Mouse (Mus musculus): Measurements from ENCODE around the gene Sdsl. TPM values are rescaled to one million over a fixed set of nuclear protein-coding genes. Genes with fewer than 3 reads are reported as not detected.

The Sdsl gene
- polyA plus RNA-seq, 1 experiment from 2014 or later, result 1.7 TPM

GRCm38 (mm10) chr5:120493873-120494395 is 21.3 kb upstream of the Sdsl start:
- ATAC-seq (ENCODE audit: insufficient number of reproducible peaks, low FRiP score, low TSS enrichment, low read depth), result no peak
- H3K4me2 ChIP-seq (replicated peaks), result no peak overlapping the region
- WGBS, result 87% methylated on average over 9 of the region's 9 CpGs
- no peaks in the 10 kb centered on the region for H3K4me1 ChIP-seq
- no peak overlapping the region for H3K27ac ChIP-seq (replicated peaks)
- no peaks in the 10 kb centered on the region for H3K9me3 ChIP-seq (replicated peaks)
- H3K27me3 ChIP-seq, result no peaks in the 10 kb centered on the region
- peaks cover 27% of the 10 kb centered on the region for H3K36me3 ChIP-seq
- no peak overlapping the region for H3K4me3 ChIP-seq (replicated peaks)
- H3K9ac ChIP-seq, result no peak overlapping the region

GRCm38 (mm10) chr5:120493440-120493839 is 20.8 kb upstream of the Sdsl start:
- 89% methylated on average over 6 of the region's 6 CpGs for WGBS
- no peak for ATAC-seq (ENCODE audit: insufficient number of reproducible peaks, low FRiP score, low TSS enrichment, low read depth)
- Histone ChIP-seq H3K9ac (no peak overlapping the region), H3K27ac (replicated peaks) (no peak overlapping the region), H3K4me1 (no peaks in the 10 kb centered on the region), H3K4me2 (replicated peaks) (no peak overlapping the region), H3K36me3 (peaks cover 25% of the 10 kb centered on the region), H3K4me3 (replicated peaks) (no peak overlapping the region), H3K9me3 (replicated peaks) (no peaks in the 10 kb centered on the region), H3K27me3 (no peaks in the 10 kb centered on the region)

GRCm38 (mm10) chr5:120492437-120492836 is 19.8 kb upstream of the Sdsl start:
- H3K9ac ChIP-seq, result no peak overlapping the region
- H3K4me1 ChIP-seq, result no peaks in the 10 kb centered on the region
- no peak for ATAC-seq (ENCODE audit: insufficient number of reproducible peaks, low FRiP score, low TSS enrichment, low read depth)
- H3K36me3 ChIP-seq, result peaks cover 35% of the 10 kb centered on the region
- H3K9me3 ChIP-seq (replicated peaks), result no peaks in the 10 kb centered on the region
- no peak overlapping the region for H3K27ac ChIP-seq (replicated peaks)
- WGBS, result 66% methylated on average over 11 of the region's 11 CpGs
- no peaks in the 10 kb centered on the region for H3K27me3 ChIP-seq
- H3K4me2 ChIP-seq (replicated peaks), result no peak overlapping the region
- no peak overlapping the region for H3K4me3 ChIP-seq (replicated peaks)

- no peak overlapping the region for H3K9ac ChIP-seq
Measured at GRCm38 (mm10) chr5:120490679-120491192, 18.1 kb upstream of the Sdsl start.

GRCm38 (mm10) chr5:120487844-120488243 is 15.2 kb upstream of the Sdsl start:
- Histone ChIP-seq H3K4me1 (no peaks in the 10 kb centered on the region), H3K36me3 (peaks cover 54% of the 10 kb centered on the region), H3K9ac (no peak overlapping the region), H3K27ac (replicated peaks) (no peak overlapping the region), H3K4me3 (replicated peaks) (no peak overlapping the region), H3K27me3 (no peaks in the 10 kb centered on the region), H3K4me2 (replicated peaks) (no peak overlapping the region), H3K9me3 (replicated peaks) (no peaks in the 10 kb centered on the region)
- WGBS, result 77% methylated on average over 8 of the region's 8 CpGs
- no peak for ATAC-seq (ENCODE audit: insufficient number of reproducible peaks, low FRiP score, low TSS enrichment, low read depth)

More at GRCm38 (mm10) chr5:120490679-120491192, 18.1 kb upstream of the Sdsl start:
- H3K4me3 ChIP-seq (replicated peaks), result no peak overlapping the region
- no peak for ATAC-seq (ENCODE audit: insufficient number of reproducible peaks, low FRiP score, low TSS enrichment, low read depth)
- H3K4me2 ChIP-seq (replicated peaks), result no peak overlapping the region
- H3K36me3 ChIP-seq, result peaks cover 48% of the 10 kb centered on the region
- no peaks in the 10 kb centered on the region for H3K9me3 ChIP-seq (replicated peaks)
- 73% methylated on average over 8 of the region's 8 CpGs for WGBS
- no peaks in the 10 kb centered on the region for H3K27me3 ChIP-seq
- H3K4me1 ChIP-seq, result no peaks in the 10 kb centered on the region
- no peak overlapping the region for H3K27ac ChIP-seq (replicated peaks)

- ATAC-seq (ENCODE audit: insufficient number of reproducible peaks, low FRiP score, low TSS enrichment, low read depth), result no peak
- Histone ChIP-seq H3K4me3 (replicated peaks) (no peak overlapping the region), H3K4me2 (replicated peaks) (no peak overlapping the region), H3K27me3 (no peaks in the 10 kb centered on the region), H3K36me3 (peaks cover 49% of the 10 kb centered on the region), H3K4me1 (no peaks in the 10 kb centered on the region), H3K9me3 (replicated peaks) (no peaks in the 10 kb centered on the region), H3K27ac (replicated peaks) (no peak overlapping the region), H3K9ac (no peak overlapping the region)
- 86% methylated on average over 19 of the region's 19 CpGs for WGBS
Measured at GRCm38 (mm10) chr5:120483399-120483798, 10.8 kb upstream of the Sdsl start.

- H3K9me3 ChIP-seq (replicated peaks), result no peaks in the 10 kb centered on the region
- H3K36me3 ChIP-seq, result peaks cover 27% of the 10 kb centered on the region
- no peak overlapping the region for H3K27ac ChIP-seq (replicated peaks)
- no peaks in the 10 kb centered on the region for H3K4me1 ChIP-seq
- 0 out of 2 replicates have a peak, but pooled peaks cover 3% of the 10 kb centered on the region for H3K27me3 ChIP-seq
- no peak overlapping the region for H3K9ac ChIP-seq
- 69% methylated on average over 9 of the region's 9 CpGs for WGBS
- no peak overlapping the region for H3K4me3 ChIP-seq (replicated peaks)
- no peak overlapping the region for H3K4me2 ChIP-seq (replicated peaks)
- no peak for ATAC-seq (ENCODE audit: insufficient number of reproducible peaks, low FRiP score, low TSS enrichment, low read depth)
Measured at GRCm38 (mm10) chr5:120481205-120481604, 8.6 kb upstream of the Sdsl start.

- Histone ChIP-seq H3K36me3 (peaks cover 10% of the 10 kb centered on the region), H3K27ac (replicated peaks) (no peak overlapping the region), H3K27me3 (0 out of 2 replicates have a peak, but pooled peaks cover 3% of the 10 kb centered on the region), H3K4me2 (replicated peaks) (no peak overlapping the region), H3K9ac (no peak overlapping the region), H3K9me3 (replicated peaks) (no peaks in the 10 kb centered on the region), H3K4me1 (no peaks in the 10 kb centered on the region), H3K4me3 (replicated peaks) (no peak overlapping the region)
- ATAC-seq (ENCODE audit: insufficient number of reproducible peaks, low FRiP score, low TSS enrichment, low read depth), result no peak
- WGBS, result 65% methylated on average over 4 of the region's 4 CpGs
Measured at GRCm38 (mm10) chr5:120479538-120479937, 6.9 kb upstream of the Sdsl start.

- 79% methylated on average over 5 of the region's 5 CpGs for WGBS
- Histone ChIP-seq H3K27ac (replicated peaks) (no peak overlapping the region), H3K4me2 (replicated peaks) (no peak overlapping the region), H3K9me3 (replicated peaks) (no peaks in the 10 kb centered on the region), H3K4me3 (replicated peaks) (no peak overlapping the region), H3K36me3 (no peaks in the 10 kb centered on the region), H3K9ac (no peak overlapping the region), H3K4me1 (no peaks in the 10 kb centered on the region), H3K27me3 (0 out of 2 replicates have a peak, but pooled peaks cover 3% of the 10 kb centered on the region)
- no peak for ATAC-seq (ENCODE audit: insufficient number of reproducible peaks, low FRiP score, low TSS enrichment, low read depth)
Measured at GRCm38 (mm10) chr5:120477993-120478392, 5.4 kb upstream of the Sdsl start.

- Histone ChIP-seq H3K4me3 (replicated peaks) (no peak within 1 kb of the TSS), H3K4me2 (replicated peaks) (0 out of 2 replicates have a peak within 1 kb of the TSS, but pooled peaks have one; percentile 2), H3K27ac (replicated peaks) (no peak within 1 kb of the TSS), H3K27me3 (0 out of 2 replicates have a peak, but pooled peaks cover 4% of the 10 kb centered on the region), H3K4me1 (no peaks in the 10 kb centered on the region), H3K9ac (no peak within 1 kb of the TSS), H3K9me3 (replicated peaks) (no peaks in the 10 kb centered on the region), H3K36me3 (no peaks in the 10 kb centered on the region)
- WGBS, result 14% methylated on average over 13 of the region's 13 CpGs
- ATAC-seq (ENCODE audit: insufficient number of reproducible peaks, low FRiP score, low TSS enrichment, low read depth), result peak; percentile 36; the same call in 1 of the 2 replicates
Measured at GRCm38 (mm10) chr5:120476296-120476695, 3.7 kb upstream of the Sdsl start, which contains the start of gene Sds. TSS of gene Sds (plus strand) at chr5:120476526.

- Histone ChIP-seq H3K4me2 (replicated peaks) (0 out of 2 replicates have a peak overlapping the region, but pooled peaks have one; percentile 2), H3K27ac (replicated peaks) (no peak overlapping the region)
- no peak for ATAC-seq (ENCODE audit: insufficient number of reproducible peaks, low FRiP score, low TSS enrichment, low read depth)
Measured at GRCm38 (mm10) chr5:120475861-120476260, 3.3 kb upstream of the Sdsl start.

GRCm38 (mm10) chr5:120473361-120473760 is 751 bp upstream of the Sdsl start:
- H3K9ac ChIP-seq, result no peak overlapping the region
- no peaks in the 10 kb centered on the region for H3K36me3 ChIP-seq
- 0 out of 2 replicates have a peak, but pooled peaks cover 6% of the 10 kb centered on the region for H3K27me3 ChIP-seq
- ATAC-seq (ENCODE audit: insufficient number of reproducible peaks, low FRiP score, low TSS enrichment, low read depth), result no peak
- no peak overlapping the region for H3K27ac ChIP-seq (replicated peaks)
- no peak overlapping the region for H3K4me2 ChIP-seq (replicated peaks)
- H3K9me3 ChIP-seq (replicated peaks), result no peaks in the 10 kb centered on the region
- 80% methylated on average over 2 of the region's 2 CpGs for WGBS
- no peak overlapping the region for H3K4me3 ChIP-seq (replicated peaks)
- no peaks in the 10 kb centered on the region for H3K4me1 ChIP-seq

More at GRCm38 (mm10) chr5:120475861-120476260, 3.3 kb upstream of the Sdsl start:
- Histone ChIP-seq H3K36me3 (no peaks in the 10 kb centered on the region), H3K27me3 (0 out of 2 replicates have a peak, but pooled peaks cover 6% of the 10 kb centered on the region), H3K4me3 (replicated peaks) (no peak overlapping the region), H3K9me3 (replicated peaks) (no peaks in the 10 kb centered on the region), H3K4me1 (no peaks in the 10 kb centered on the region), H3K9ac (no peak overlapping the region)
- 53% methylated on average over 8 of the region's 8 CpGs for WGBS
